Mouse (Mus musculus): ENCODE data around the gene Rab12. TPM values are rescaled to one million over a fixed set of nuclear protein-coding genes. Genes with fewer than 3 reads are reported as not detected.

Gene Rab12
- polyA plus RNA-seq, 1 experiment from 2014 or later: 60.1 TPM

GRCm38 (mm10) chr17:66486576-66486975, 33.0 kb downstream of the Rab12 start:
- Histone ChIP-seq H3K36me3 (ENCODE audit: control insufficient read depth, insufficient read depth, low read length) (no peaks in the 10 kb centered on the region), H3K9ac (ENCODE audit: low read depth, low read length) (no peak overlapping the region), H3K27me3 (replicated peaks; ENCODE audit: control insufficient read depth, insufficient read depth, low read length) (no peaks in the 10 kb centered on the region), H3K4me2 (ENCODE audit: low read depth, low read length) (no peak overlapping the region), H3K4me3 (ENCODE audit: low read depth, low read length) (no peak overlapping the region), H3K27ac (replicated peaks; ENCODE audit: low read depth, low read length) (no peak overlapping the region), H3K4me1 (ENCODE audit: control insufficient read depth, insufficient read depth, low read length) (no peaks in the 10 kb centered on the region), H3K9me3 (ENCODE audit: control insufficient read depth, low read length) (no peaks in the 10 kb centered on the region)
- WGBS: 92% methylated on average over 6 of the region's 6 CpGs
- ATAC-seq (ENCODE audit: low read depth): no peak
- DNase-seq (ENCODE audit: low spot score): no peak

DNA sequence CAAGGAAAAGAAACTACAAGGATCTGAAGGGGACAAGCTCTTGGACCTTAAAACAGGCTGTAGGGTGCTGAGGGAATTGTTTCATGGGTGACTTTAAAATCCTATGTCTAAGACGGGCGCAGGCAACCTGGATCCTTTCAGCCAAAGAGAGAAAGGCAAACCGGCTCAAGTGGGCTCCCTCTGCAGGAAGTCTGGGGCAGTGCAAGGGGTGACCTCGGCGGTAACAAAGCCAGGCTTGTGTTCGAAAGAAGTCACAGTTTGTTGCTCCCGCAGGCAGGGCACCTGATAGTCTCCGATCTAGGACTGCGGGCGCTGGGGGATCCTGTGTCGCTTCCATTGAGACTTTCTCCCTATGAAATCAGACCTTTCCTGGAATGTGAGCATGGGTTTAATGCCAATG, 33.8 kb downstream of the Rab12 start:
- Histone ChIP-seq H3K36me3 (ENCODE audit: control insufficient read depth, insufficient read depth, low read length) (no peaks in the 10 kb centered on the region), H3K27ac (replicated peaks; ENCODE audit: low read depth, low read length) (no peak overlapping the region), H3K9ac (ENCODE audit: low read depth, low read length) (no peak overlapping the region), H3K9me3 (ENCODE audit: control insufficient read depth, low read length) (no peaks in the 10 kb centered on the region), H3K27me3 (replicated peaks; ENCODE audit: control insufficient read depth, insufficient read depth, low read length) (0 out of 2 replicates have a peak, but pooled peaks cover under 1% of the 10 kb centered on the region), H3K4me2 (ENCODE audit: low read depth, low read length) (peak overlapping the region; percentile 21; the same call in 1 of the 2 replicates), H3K4me1 (ENCODE audit: control insufficient read depth, insufficient read depth, low read length) (no peaks in the 10 kb centered on the region), H3K4me3 (ENCODE audit: low read depth, low read length) (no peak overlapping the region)
- DNase-seq (ENCODE audit: low spot score): peak; percentile 72
- ATAC-seq (ENCODE audit: low read depth): 0 out of 2 replicates have a peak, but pooled peaks have one; percentile 17
- WGBS: 12% methylated on average over 11 of the region's 11 CpGs

DNA sequence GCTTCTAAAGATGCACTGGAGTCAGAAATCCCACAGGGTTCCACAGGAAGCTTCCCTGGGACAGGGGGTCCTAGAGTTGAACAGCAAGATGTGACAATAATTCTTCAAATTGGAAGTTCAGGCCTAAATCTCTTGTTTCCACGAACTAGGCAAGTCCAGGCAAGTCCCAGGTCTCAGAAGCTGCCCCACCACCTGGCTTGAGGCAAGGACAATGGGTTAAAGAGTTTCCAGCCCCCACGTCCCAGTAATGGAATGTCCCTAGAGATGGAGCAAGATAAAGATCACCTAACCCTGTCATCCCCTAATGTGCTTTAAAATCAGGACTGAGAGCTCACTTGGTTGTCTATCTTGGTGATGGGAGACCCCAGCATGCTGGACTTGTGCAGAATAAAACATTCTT, 34.6 kb downstream of the Rab12 start:
- peaks cover 6% of the 10 kb centered on the region for H3K4me1 ChIP-seq (ENCODE audit: control insufficient read depth, insufficient read depth, low read length)
- 58% methylated on average over 2 of the region's 2 CpGs for WGBS

DNA sequence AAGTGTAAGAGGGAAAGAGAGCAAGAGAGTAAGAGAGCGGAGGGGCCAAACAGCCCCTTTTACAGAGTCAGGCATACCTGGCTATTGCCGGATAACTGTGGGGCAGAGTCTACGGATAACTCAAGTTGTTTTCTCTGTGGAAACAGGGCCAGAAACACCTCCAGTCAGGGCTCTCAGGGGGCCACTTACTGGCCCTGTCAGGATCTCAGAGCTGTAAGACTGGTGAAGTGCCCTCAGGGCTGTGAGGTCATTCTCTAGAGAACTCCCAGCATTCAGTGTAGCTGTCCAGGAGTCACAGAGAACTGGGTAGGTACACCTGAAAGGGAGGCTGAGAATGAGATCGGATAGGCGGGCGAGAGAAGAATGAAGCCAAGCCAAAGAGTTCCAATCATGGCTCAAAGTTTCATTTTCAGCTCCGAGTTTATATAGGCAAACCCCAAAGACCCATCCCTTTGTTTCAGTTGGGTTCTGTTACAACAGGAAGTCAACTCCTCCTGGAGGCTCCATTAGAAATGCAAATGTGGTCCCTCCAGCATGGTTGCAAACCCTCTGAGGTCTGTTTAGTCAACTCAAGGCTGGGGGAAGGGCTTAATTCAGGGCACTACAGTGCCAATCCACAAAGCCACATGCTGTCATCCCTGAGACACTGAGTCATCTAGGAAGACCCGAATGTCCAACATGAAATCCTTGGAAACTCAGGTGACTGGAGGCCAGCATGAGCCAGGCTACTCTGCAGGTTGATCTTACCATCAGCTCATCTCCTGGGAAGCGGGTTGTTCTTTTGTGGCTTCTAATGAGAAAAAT, 35.7 kb downstream of the Rab12 start:
- Histone ChIP-seq H3K9ac (ENCODE audit: low read depth, low read length) (no peak overlapping the region), H3K9me3 (ENCODE audit: control insufficient read depth, low read length) (no peaks in the 10 kb centered on the region), H3K36me3 (ENCODE audit: control insufficient read depth, insufficient read depth, low read length) (no peaks in the 10 kb centered on the region), H3K27me3 (replicated peaks; ENCODE audit: control insufficient read depth, insufficient read depth, low read length) (0 out of 2 replicates have a peak, but pooled peaks cover 7% of the 10 kb centered on the region), H3K4me3 (ENCODE audit: low read depth, low read length) (no peak overlapping the region), H3K4me1 (ENCODE audit: control insufficient read depth, insufficient read depth, low read length) (peaks cover 8% of the 10 kb centered on the region), H3K4me2 (ENCODE audit: low read depth, low read length) (no peak overlapping the region), H3K27ac (replicated peaks; ENCODE audit: low read depth, low read length) (no peak overlapping the region)
- 63% methylated on average over 9 of the region's 9 CpGs for WGBS
- no peak for DNase-seq (ENCODE audit: low spot score)
- ATAC-seq (ENCODE audit: low read depth): no peak

More for the DNA sequence above, 34.6 kb downstream of the Rab12 start:
- H3K4me3 ChIP-seq (ENCODE audit: low read depth, low read length): no peak overlapping the region
- DNase-seq (ENCODE audit: low spot score): no peak
- ATAC-seq (ENCODE audit: low read depth): no peak
- no peak overlapping the region for H3K27ac ChIP-seq (replicated peaks; ENCODE audit: low read depth, low read length)
- H3K36me3 ChIP-seq (ENCODE audit: control insufficient read depth, insufficient read depth, low read length): no peaks in the 10 kb centered on the region
- no peaks in the 10 kb centered on the region for H3K9me3 ChIP-seq (ENCODE audit: control insufficient read depth, low read length)
- no peak overlapping the region for H3K4me2 ChIP-seq (ENCODE audit: low read depth, low read length)
- H3K9ac ChIP-seq (ENCODE audit: low read depth, low read length): no peak overlapping the region
- 0 out of 2 replicates have a peak, but pooled peaks cover 7% of the 10 kb centered on the region for H3K27me3 ChIP-seq (replicated peaks; ENCODE audit: control insufficient read depth, insufficient read depth, low read length)

DNA sequence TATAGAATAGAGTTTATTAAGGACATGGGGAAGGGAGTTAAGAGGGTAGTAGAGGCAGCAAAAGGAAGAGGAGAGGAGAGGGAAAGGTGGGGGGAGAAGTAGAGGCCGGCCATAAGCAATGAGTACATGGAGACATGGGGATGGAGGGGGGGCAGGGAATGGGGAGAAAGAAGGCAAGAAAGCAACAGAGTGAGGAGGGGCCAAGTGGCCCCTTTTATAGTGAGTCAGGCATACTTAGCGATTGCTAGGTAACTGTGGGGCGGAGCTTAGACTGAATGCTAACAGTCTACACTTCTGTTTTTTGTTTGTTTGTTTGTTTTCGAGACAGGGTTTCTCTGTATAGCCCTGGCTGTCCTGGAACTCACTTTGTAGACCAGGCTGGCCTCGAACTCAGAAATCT, 38.2 kb downstream of the Rab12 start:
- Histone ChIP-seq H3K27ac (replicated peaks; ENCODE audit: low read depth, low read length) (no peak overlapping the region), H3K4me2 (ENCODE audit: low read depth, low read length) (no peak overlapping the region), H3K27me3 (replicated peaks; ENCODE audit: control insufficient read depth, insufficient read depth, low read length) (0 out of 2 replicates have a peak, but pooled peaks cover 7% of the 10 kb centered on the region), H3K4me3 (ENCODE audit: low read depth, low read length) (no peak overlapping the region), H3K36me3 (ENCODE audit: control insufficient read depth, insufficient read depth, low read length) (no peaks in the 10 kb centered on the region), H3K9me3 (ENCODE audit: control insufficient read depth, low read length) (no peaks in the 10 kb centered on the region), H3K9ac (ENCODE audit: low read depth, low read length) (no peak overlapping the region), H3K4me1 (ENCODE audit: control insufficient read depth, insufficient read depth, low read length) (peaks cover 8% of the 10 kb centered on the region)
- WGBS: 80% methylated on average over 4 of the region's 5 CpGs
- DNase-seq (ENCODE audit: low spot score) (no peak), ATAC-seq (ENCODE audit: low read depth) (no peak)

DNA sequence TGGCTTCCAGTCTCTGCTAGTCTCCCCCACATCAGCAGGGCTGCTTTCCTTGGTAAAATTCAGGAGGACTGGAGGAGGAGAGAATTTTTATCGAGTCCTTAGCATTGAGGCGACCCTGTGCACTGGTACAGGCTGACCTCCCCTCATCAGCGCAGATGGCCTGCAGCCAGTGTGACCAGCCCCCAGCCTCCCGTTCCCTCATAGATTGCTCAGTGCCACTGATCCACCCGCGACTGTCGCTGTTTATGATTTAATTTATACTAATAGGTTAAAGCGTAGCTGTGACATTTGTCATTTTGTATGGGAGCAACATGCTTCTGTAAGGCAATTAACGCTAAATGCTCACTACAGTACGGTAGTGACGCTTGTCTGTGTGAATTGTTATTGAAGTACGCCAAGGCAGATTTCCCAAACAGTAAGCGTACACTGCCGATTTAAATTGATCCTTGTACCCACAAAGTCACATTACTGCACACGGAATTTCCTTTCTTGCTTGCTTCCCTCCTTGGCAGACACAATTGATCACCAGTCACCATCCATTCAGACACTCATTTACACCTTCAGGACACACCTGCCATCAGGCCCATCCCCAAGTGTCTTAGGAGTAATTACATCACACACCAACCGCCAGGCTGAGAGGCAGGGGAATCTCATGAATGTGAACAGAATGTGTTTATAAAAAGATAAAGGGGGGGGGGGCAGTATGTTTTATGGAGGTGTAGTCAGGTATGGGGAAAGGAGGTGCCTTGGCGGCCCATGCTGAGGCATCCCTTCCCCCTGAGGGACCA, 38.8 kb downstream of the Rab12 start:
- H3K4me2 ChIP-seq (ENCODE audit: low read depth, low read length): peak overlapping the region; percentile 50
- ATAC-seq (ENCODE audit: low read depth) (no peak; the same call in 1 of the 2 replicates), DNase-seq (ENCODE audit: low spot score) (no peak)
- H3K4me1 ChIP-seq (ENCODE audit: control insufficient read depth, insufficient read depth, low read length): peaks cover 8% of the 10 kb centered on the region
- 0 out of 2 replicates have a peak, but pooled peaks cover 7% of the 10 kb centered on the region for H3K27me3 ChIP-seq (replicated peaks; ENCODE audit: control insufficient read depth, insufficient read depth, low read length)
- no peaks in the 10 kb centered on the region for H3K36me3 ChIP-seq (ENCODE audit: control insufficient read depth, insufficient read depth, low read length)
- WGBS: 34% methylated on average over 17 of the region's 17 CpGs
- peak overlapping the region; percentile 52; the same call in 1 of the 2 replicates for H3K9ac ChIP-seq (ENCODE audit: low read depth, low read length)
- H3K27ac ChIP-seq (replicated peaks; ENCODE audit: low read depth, low read length): no peak overlapping the region
- H3K9me3 ChIP-seq (ENCODE audit: control insufficient read depth, low read length): no peaks in the 10 kb centered on the region
- peak overlapping the region; percentile 26; the same call in 1 of the 2 replicates for H3K4me3 ChIP-seq (ENCODE audit: low read depth, low read length)

DNA sequence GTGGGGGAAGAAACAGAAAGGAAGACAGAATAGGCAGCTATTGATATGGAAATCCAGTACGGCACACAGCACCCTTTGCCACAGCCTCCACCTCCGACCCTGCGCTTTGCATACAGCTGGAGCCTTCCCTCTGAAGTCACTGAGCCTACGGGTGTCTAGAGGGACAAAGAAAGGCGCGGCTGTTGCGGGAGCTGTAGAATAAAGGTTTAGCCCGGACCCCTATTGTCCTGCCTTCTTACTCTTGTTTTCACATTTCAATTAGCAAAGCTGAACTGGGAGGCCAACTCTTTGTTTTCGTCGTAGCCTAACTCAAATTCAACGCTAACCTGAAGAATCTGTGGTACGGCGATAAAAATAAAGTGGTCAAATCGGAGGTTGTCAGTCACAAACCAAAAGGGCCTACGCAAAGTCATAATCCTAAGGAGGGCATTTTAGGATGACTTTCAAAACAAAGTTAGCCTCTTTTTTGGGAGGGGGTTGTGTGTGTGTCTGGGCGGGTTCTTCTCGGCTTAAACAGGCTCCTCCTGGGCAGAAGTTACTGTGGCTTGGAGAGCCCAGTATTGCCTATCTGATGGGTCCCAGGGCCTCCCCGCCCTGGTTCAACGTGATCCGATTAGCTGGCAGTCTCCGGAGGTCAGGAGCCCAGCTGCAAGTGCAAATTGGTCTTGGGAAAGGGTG, 39.6 kb downstream of the Rab12 start:
- Histone ChIP-seq H3K9ac (ENCODE audit: low read depth, low read length) (peak overlapping the region; percentile 52), H3K36me3 (ENCODE audit: control insufficient read depth, insufficient read depth, low read length) (no peaks in the 10 kb centered on the region), H3K4me2 (ENCODE audit: low read depth, low read length) (peak overlapping the region; percentile 50), H3K4me3 (ENCODE audit: low read depth, low read length) (peak overlapping the region; percentile 26), H3K27me3 (replicated peaks; ENCODE audit: control insufficient read depth, insufficient read depth, low read length) (0 out of 2 replicates have a peak, but pooled peaks cover 7% of the 10 kb centered on the region), H3K27ac (replicated peaks; ENCODE audit: low read depth, low read length) (no peak overlapping the region), H3K4me1 (ENCODE audit: control insufficient read depth, insufficient read depth, low read length) (peaks cover 8% of the 10 kb centered on the region), H3K9me3 (ENCODE audit: control insufficient read depth, low read length) (no peaks in the 10 kb centered on the region)
- WGBS: 14% methylated on average over 21 of the region's 21 CpGs
- ATAC-seq (ENCODE audit: low read depth): peak; percentile 88
- peak; percentile 52 for DNase-seq (ENCODE audit: low spot score)

- H3K4me3 ChIP-seq (ENCODE audit: low read depth, low read length): peak overlapping the region; percentile 26
- no peak overlapping the region for H3K27ac ChIP-seq (replicated peaks; ENCODE audit: low read depth, low read length)
- WGBS: 22% methylated on average over 13 of the region's 13 CpGs
- H3K9ac ChIP-seq (ENCODE audit: low read depth, low read length): no peak overlapping the region; the same call in 1 of the 2 replicates
- H3K4me2 ChIP-seq (ENCODE audit: low read depth, low read length): peak overlapping the region; percentile 50
- H3K27me3 ChIP-seq (replicated peaks; ENCODE audit: control insufficient read depth, insufficient read depth, low read length): 0 out of 2 replicates have a peak, but pooled peaks cover 7% of the 10 kb centered on the region
- ATAC-seq (ENCODE audit: low read depth) (peak; percentile 83), DNase-seq (ENCODE audit: low spot score) (peak; percentile 68)
- no peaks in the 10 kb centered on the region for H3K9me3 ChIP-seq (ENCODE audit: control insufficient read depth, low read length)
- no peaks in the 10 kb centered on the region for H3K36me3 ChIP-seq (ENCODE audit: control insufficient read depth, insufficient read depth, low read length)
- peaks cover 8% of the 10 kb centered on the region for H3K4me1 ChIP-seq (ENCODE audit: control insufficient read depth, insufficient read depth, low read length)
Measured at GRCm38 (mm10) chr17:66479311-66479710, 40.2 kb downstream of the Rab12 start.
